Mouse (Mus musculus) intestine, embryonic 16.5 days (tissue): ENCODE measurements at regions not wholly inside any gene's neighbourhood (a gene's known extent, or its start where the extent isn't known, plus 50 kb on each side); places are given as distances from the start of the nearest gene placed in this dataset.

Experiments
- ATAC-seq: fragments of 200-750 bp; cut with Nextera tagmentation; 2 replicates; pipeline ENCODE4 v1.8.0; 2017; ENCODE audit warnings: moderate TSS enrichment, moderate library complexity
- H3K27ac ChIP-seq: fragments of 300-500 bp; sonication (generic); 2 replicates; pipeline ENCODE4 v1.5.1; 2014; ENCODE audit warnings: mild to moderate bottlenecking, low read length
- H3K27me3 ChIP-seq: fragments of 300-500 bp; sonication (generic); replicated peaks from 2 replicates; pipeline ENCODE4 v1.6.1; 2014; ENCODE audit warnings: low read length, control low read depth, mixed read lengths; ENCODE audit not compliant: control insufficient read depth, insufficient read depth
- H3K36me3 ChIP-seq: fragments of 300-500 bp; sonication (generic); 2 replicates; pipeline ENCODE4 v1.6.1; 2014; ENCODE audit warnings: low read length, control low read depth; ENCODE audit not compliant: control insufficient read depth, insufficient read depth
- H3K4me1 ChIP-seq: fragments of 300-500 bp; sonication (generic); 2 replicates; pipeline ENCODE4 v1.6.1; 2014; ENCODE audit warnings: low read length, control low read depth, mixed read lengths; ENCODE audit not compliant: control insufficient read depth, insufficient read depth
- H3K4me2 ChIP-seq: fragments of 300-500 bp; sonication (generic); 2 replicates; pipeline ENCODE4 v1.6.1; 2014; ENCODE audit warnings: low read depth, low read length, control low read depth
- H3K4me3 ChIP-seq: fragments of 300-500 bp; sonication (generic); 2 replicates; pipeline ENCODE4 v1.5.1; 2014; ENCODE audit warnings: mild to moderate bottlenecking, low read length
- H3K9ac ChIP-seq: fragments of 300-500 bp; sonication (generic); 2 replicates; pipeline ENCODE4 v1.6.1; 2014; ENCODE audit warnings: low read depth, low read length
- H3K9me3 ChIP-seq: fragments of 300-500 bp; sonication (generic); 2 replicates; pipeline ENCODE4 v1.6.1; 2016; ENCODE audit warnings: low read length, control low read depth; ENCODE audit not compliant: control insufficient read depth
- WGBS: fragments of 180-500 bp; shearing (Covaris S2); extraction: QIAGEN DNeasy Blood & Tissue Kit; methylation state at CpG from one replicate; pipeline ENCODE4 v1.1.7; 2014; 5-methylcytosine and 5-hydroxymethylcytosine counted together

- 76% methylated on average over 8 of the region's 8 CpGs for WGBS
- no peaks in the 10 kb centered on the region for H3K9me3 ChIP-seq
- H3K9ac ChIP-seq = no peak overlapping the region
- no peak overlapping the region for H3K4me2 ChIP-seq
- no peak overlapping the region for H3K4me3 ChIP-seq
- no peaks in the 10 kb centered on the region for H3K36me3 ChIP-seq
- H3K27ac ChIP-seq = no peak overlapping the region
- no peaks in the 10 kb centered on the region for H3K4me1 ChIP-seq
- H3K27me3 ChIP-seq = no peaks in the 10 kb centered on the region
- no peak for ATAC-seq
Observed at GRCm38 (mm10) chr12:10514278-10514677, 123.7 kb downstream of the Rdh14 start.

- no peak overlapping the region for H3K9ac ChIP-seq
- H3K36me3 ChIP-seq = no peaks in the 10 kb centered on the region
- no peaks in the 10 kb centered on the region for H3K9me3 ChIP-seq
- ATAC-seq = no peak
- H3K4me3 ChIP-seq = no peak overlapping the region
- no peak overlapping the region for H3K27ac ChIP-seq
- WGBS = 41% methylated on average over 7 of the region's 7 CpGs
- H3K4me2 ChIP-seq = no peak overlapping the region
- no peaks in the 10 kb centered on the region for H3K27me3 ChIP-seq
- no peaks in the 10 kb centered on the region for H3K4me1 ChIP-seq
Observed at GRCm38 (mm10) chr12:10524509-10525286, 134.1 kb downstream of the Rdh14 start.

GRCm38 (mm10) chr12:10525934-10526333 is 135.4 kb downstream of the Rdh14 start:
- no peaks in the 10 kb centered on the region for H3K27me3 ChIP-seq
- H3K4me1 ChIP-seq = no peaks in the 10 kb centered on the region
- H3K9me3 ChIP-seq = no peaks in the 10 kb centered on the region
- no peak overlapping the region for H3K27ac ChIP-seq
- no peaks in the 10 kb centered on the region for H3K36me3 ChIP-seq
- ATAC-seq = no peak
- H3K4me3 ChIP-seq = no peak overlapping the region
- no peak overlapping the region for H3K9ac ChIP-seq
- no peak overlapping the region for H3K4me2 ChIP-seq
- 68% methylated on average over 4 of the region's 4 CpGs for WGBS

GRCm38 (mm10) chr12:10529077-10529476 is 138.5 kb downstream of the Rdh14 start:
- WGBS = 69% methylated on average over 2 of the region's 2 CpGs
- no peak for ATAC-seq
- no peaks in the 10 kb centered on the region for H3K27me3 ChIP-seq

GRCm38 (mm10) chr12:10530996-10531395 is 140.4 kb downstream of the Rdh14 start:
- Histone ChIP-seq H3K27ac (no peak overlapping the region), H3K36me3 (no peaks in the 10 kb centered on the region), H3K9me3 (no peaks in the 10 kb centered on the region), H3K4me1 (no peaks in the 10 kb centered on the region), H3K4me2 (no peak overlapping the region), H3K27me3 (no peaks in the 10 kb centered on the region), H3K4me3 (no peak overlapping the region), H3K9ac (no peak overlapping the region)
- WGBS = 73% methylated on average over 3 of the region's 3 CpGs
- ATAC-seq = no peak

More at GRCm38 (mm10) chr12:10529077-10529476, 138.5 kb downstream of the Rdh14 start:
- Histone ChIP-seq H3K4me2 (no peak overlapping the region), H3K4me1 (no peaks in the 10 kb centered on the region), H3K9ac (no peak overlapping the region), H3K27ac (no peak overlapping the region), H3K36me3 (no peaks in the 10 kb centered on the region), H3K9me3 (no peaks in the 10 kb centered on the region), H3K4me3 (no peak overlapping the region)

- 81% methylated on average over 6 of the region's 6 CpGs for WGBS
Observed at GRCm38 (mm10) chr12:10533971-10534370, 143.4 kb downstream of the Rdh14 start.

GRCm38 (mm10) chr12:10536239-10536638 is 145.7 kb downstream of the Rdh14 start:
- no peaks in the 10 kb centered on the region for H3K27me3 ChIP-seq
- 68% methylated on average over 12 of the region's 12 CpGs for WGBS
- ATAC-seq = no peak
- no peaks in the 10 kb centered on the region for H3K36me3 ChIP-seq
- no peak overlapping the region for H3K27ac ChIP-seq
- H3K4me3 ChIP-seq = no peak overlapping the region
- no peak overlapping the region for H3K9ac ChIP-seq
- H3K4me1 ChIP-seq = no peaks in the 10 kb centered on the region
- H3K4me2 ChIP-seq = no peak overlapping the region
- H3K9me3 ChIP-seq = no peaks in the 10 kb centered on the region

More at GRCm38 (mm10) chr12:10533971-10534370, 143.4 kb downstream of the Rdh14 start:
- Histone ChIP-seq H3K9me3 (no peaks in the 10 kb centered on the region), H3K4me1 (no peaks in the 10 kb centered on the region), H3K4me3 (no peak overlapping the region), H3K9ac (no peak overlapping the region), H3K4me2 (no peak overlapping the region), H3K36me3 (no peaks in the 10 kb centered on the region), H3K27me3 (no peaks in the 10 kb centered on the region), H3K27ac (no peak overlapping the region)
- no peak for ATAC-seq

- no peak for ATAC-seq
- H3K9ac ChIP-seq = no peak overlapping the region
- 1% methylated on average over 4 of the region's 4 CpGs for WGBS
- no peaks in the 10 kb centered on the region for H3K27me3 ChIP-seq
- H3K27ac ChIP-seq = no peak overlapping the region
- H3K9me3 ChIP-seq = no peaks in the 10 kb centered on the region
- H3K4me2 ChIP-seq = no peak overlapping the region
- H3K4me1 ChIP-seq = no peaks in the 10 kb centered on the region
- no peaks in the 10 kb centered on the region for H3K36me3 ChIP-seq
- H3K4me3 ChIP-seq = no peak overlapping the region
Observed at GRCm38 (mm10) chr12:10537069-10537468, 146.5 kb downstream of the Rdh14 start.

GRCm38 (mm10) chr12:10549481-10550201 is 159.1 kb downstream of the Rdh14 start:
- Histone ChIP-seq H3K9me3 (no peaks in the 10 kb centered on the region), H3K36me3 (no peaks in the 10 kb centered on the region), H3K27me3 (no peaks in the 10 kb centered on the region), H3K4me2 (no peak overlapping the region), H3K4me3 (no peak overlapping the region), H3K27ac (no peak overlapping the region), H3K9ac (no peak overlapping the region), H3K4me1 (no peaks in the 10 kb centered on the region)
- 31% methylated on average over 1 of the region's 1 CpGs for WGBS
- ATAC-seq = no peak
